Mouse (Mus musculus): ENCODE data around the gene Pkp3. TPM values are rescaled to one million over a fixed set of nuclear protein-coding genes. Genes with fewer than 3 reads are reported as not detected.

The Pkp3 gene
- polyA plus RNA-seq, 1 experiment from 2014 or later, result 0.15 TPM

- ATAC-seq, result peak; percentile 99
- WGBS, result under 1% methylated on average over 72 of the region's 72 CpGs
- Histone ChIP-seq H3K4me2 (replicated peaks) (peak within 1 kb of the TSS; percentile 74), H3K4me3 (replicated peaks) (peak within 1 kb of the TSS; percentile 92), H3K4me1 (replicated peaks) (peaks cover 29% of the 10 kb centered on the region), H3K9ac (replicated peaks) (peak within 1 kb of the TSS; percentile 99), H3K9me3 (no peaks in the 10 kb centered on the region), H3K27ac (peak within 1 kb of the TSS; percentile 95), H3K36me3 (peaks cover 29% of the 10 kb centered on the region), H3K27me3 (no peaks in the 10 kb centered on the region)
These were observed 17.4 kb upstream of the Pkp3 start, which contains the start of gene B4galnt4 for GRCm38 (mm10) chr7:141060426-141061242. Gene B4galnt4, plus strand, starts transcription at chr7:141061104.

GRCm38 (mm10) chr7:141061269-141061692 lies 16.7 kb upstream of the Pkp3 start:
- ATAC-seq, result peak; percentile 78
- no peaks in the 10 kb centered on the region for H3K27me3 ChIP-seq
- H3K36me3 ChIP-seq, result peaks cover 32% of the 10 kb centered on the region
- H3K4me1 ChIP-seq (replicated peaks), result peaks cover 29% of the 10 kb centered on the region
- WGBS, result under 1% methylated on average over 37 of the region's 37 CpGs
- H3K4me2 ChIP-seq (replicated peaks), result peak overlapping the region; percentile 74
- peak overlapping the region; percentile 95 for H3K27ac ChIP-seq
- H3K9me3 ChIP-seq, result no peaks in the 10 kb centered on the region
- H3K9ac ChIP-seq (replicated peaks), result peak overlapping the region; percentile 99
- H3K4me3 ChIP-seq (replicated peaks), result peak overlapping the region; percentile 92

GRCm38 (mm10) chr7:141062525-141062924 lies 15.5 kb upstream of the Pkp3 start:
- Histone ChIP-seq H3K36me3 (peaks cover 45% of the 10 kb centered on the region), H3K9me3 (no peaks in the 10 kb centered on the region), H3K4me3 (replicated peaks) (peak overlapping the region; percentile 92), H3K4me2 (replicated peaks) (peak overlapping the region; percentile 74), H3K9ac (replicated peaks) (no peak overlapping the region; the same call in 1 of the 2 replicates), H3K27ac (no peak overlapping the region), H3K4me1 (replicated peaks) (peaks cover 29% of the 10 kb centered on the region), H3K27me3 (no peaks in the 10 kb centered on the region)
- no peak for ATAC-seq
- WGBS, result 95% methylated on average over 7 of the region's 7 CpGs

- no peaks in the 10 kb centered on the region for H3K27me3 ChIP-seq
- H3K4me3 ChIP-seq (replicated peaks), result no peak overlapping the region
- peaks cover 53% of the 10 kb centered on the region for H3K36me3 ChIP-seq
- no peak for ATAC-seq
- H3K4me2 ChIP-seq (replicated peaks), result no peak overlapping the region
- 99% methylated on average over 3 of the region's 3 CpGs for WGBS
- H3K9ac ChIP-seq (replicated peaks), result no peak overlapping the region
- H3K9me3 ChIP-seq, result no peaks in the 10 kb centered on the region
- H3K4me1 ChIP-seq (replicated peaks), result peaks cover 29% of the 10 kb centered on the region
- no peak overlapping the region for H3K27ac ChIP-seq
These were observed 14.7 kb upstream of the Pkp3 start for GRCm38 (mm10) chr7:141063353-141063752.

GRCm38 (mm10) chr7:141064175-141064574 lies 13.8 kb upstream of the Pkp3 start:
- Histone ChIP-seq H3K27me3 (no peaks in the 10 kb centered on the region), H3K27ac (no peak overlapping the region), H3K9me3 (no peaks in the 10 kb centered on the region), H3K4me3 (replicated peaks) (no peak overlapping the region), H3K4me2 (replicated peaks) (no peak overlapping the region), H3K36me3 (peaks cover 59% of the 10 kb centered on the region), H3K4me1 (replicated peaks) (peaks cover 29% of the 10 kb centered on the region), H3K9ac (replicated peaks) (no peak overlapping the region)
- 90% methylated on average over 7 of the region's 7 CpGs for WGBS
- ATAC-seq, result no peak

GRCm38 (mm10) chr7:141064576-141064975 lies 13.4 kb upstream of the Pkp3 start:
- Histone ChIP-seq H3K4me2 (replicated peaks) (no peak overlapping the region), H3K27ac (no peak overlapping the region), H3K9me3 (no peaks in the 10 kb centered on the region), H3K27me3 (no peaks in the 10 kb centered on the region; the same call in 1 of the 2 replicates), H3K4me3 (replicated peaks) (no peak overlapping the region), H3K36me3 (peaks cover 59% of the 10 kb centered on the region), H3K4me1 (replicated peaks) (peaks cover 29% of the 10 kb centered on the region), H3K9ac (replicated peaks) (no peak overlapping the region)
- WGBS, result 93% methylated on average over 7 of the region's 7 CpGs
- no peak for ATAC-seq

- Histone ChIP-seq H3K27me3 (peaks cover 15% of the 10 kb centered on the region), H3K4me2 (replicated peaks) (no peak overlapping the region), H3K4me3 (replicated peaks) (no peak overlapping the region), H3K4me1 (replicated peaks) (peaks cover 19% of the 10 kb centered on the region), H3K9ac (replicated peaks) (no peak overlapping the region), H3K9me3 (no peaks in the 10 kb centered on the region), H3K36me3 (peaks cover 61% of the 10 kb centered on the region), H3K27ac (no peak overlapping the region)
- ATAC-seq, result no peak
- 89% methylated on average over 19 of the region's 19 CpGs for WGBS
These were observed 9.7 kb upstream of the Pkp3 start for GRCm38 (mm10) chr7:141068351-141068750.

GRCm38 (mm10) chr7:141070058-141070862 lies 7.8 kb upstream of the Pkp3 start:
- Histone ChIP-seq H3K4me1 (replicated peaks) (peaks cover 19% of the 10 kb centered on the region), H3K4me3 (replicated peaks) (peak overlapping the region; percentile 40), H3K27ac (peak overlapping the region; percentile 86), H3K9me3 (no peaks in the 10 kb centered on the region), H3K36me3 (peaks cover 42% of the 10 kb centered on the region), H3K27me3 (peaks cover 15% of the 10 kb centered on the region), H3K4me2 (replicated peaks) (peak overlapping the region; percentile 68), H3K9ac (replicated peaks) (peak overlapping the region; percentile 69)
- ATAC-seq, result peak; percentile 74
- 2% methylated on average over 51 of the region's 51 CpGs for WGBS

- H3K27me3 ChIP-seq, result peaks cover 15% of the 10 kb centered on the region
- H3K4me1 ChIP-seq (replicated peaks), result peaks cover 19% of the 10 kb centered on the region
- H3K36me3 ChIP-seq, result peaks cover 23% of the 10 kb centered on the region
- H3K9ac ChIP-seq (replicated peaks), result no peak overlapping the region
- WGBS, result 41% methylated on average over 23 of the region's 23 CpGs
- H3K27ac ChIP-seq, result no peak overlapping the region
- H3K4me2 ChIP-seq (replicated peaks), result no peak overlapping the region
- ATAC-seq, result no peak
- no peaks in the 10 kb centered on the region for H3K9me3 ChIP-seq
- no peak overlapping the region for H3K4me3 ChIP-seq (replicated peaks)
These were observed 5.8 kb upstream of the Pkp3 start for GRCm38 (mm10) chr7:141072017-141072745.

GRCm38 (mm10) chr7:141073782-141074181 lies 4.2 kb upstream of the Pkp3 start:
- Histone ChIP-seq H3K4me2 (replicated peaks) (no peak overlapping the region), H3K27me3 (peaks cover 15% of the 10 kb centered on the region), H3K27ac (no peak overlapping the region), H3K4me3 (replicated peaks) (no peak overlapping the region), H3K36me3 (peaks cover 7% of the 10 kb centered on the region; the same call in 1 of the 2 replicates), H3K9me3 (no peaks in the 10 kb centered on the region), H3K4me1 (replicated peaks) (peaks cover 19% of the 10 kb centered on the region), H3K9ac (replicated peaks) (no peak overlapping the region)
- ATAC-seq, result no peak
- 85% methylated on average over 4 of the region's 4 CpGs for WGBS

- WGBS, result 80% methylated on average over 4 of the region's 4 CpGs
- ATAC-seq, result no peak
- no peaks in the 10 kb centered on the region for H3K9me3 ChIP-seq
- no peak overlapping the region for H3K4me2 ChIP-seq (replicated peaks)
- no peak overlapping the region for H3K9ac ChIP-seq (replicated peaks)
- H3K27ac ChIP-seq, result no peak overlapping the region
- no peaks in the 10 kb centered on the region for H3K4me1 ChIP-seq (replicated peaks)
- no peak overlapping the region for H3K4me3 ChIP-seq (replicated peaks)
- H3K27me3 ChIP-seq, result peaks cover 12% of the 10 kb centered on the region
- H3K36me3 ChIP-seq, result no peaks in the 10 kb centered on the region
These were observed 858 bp downstream of the Pkp3 start for GRCm38 (mm10) chr7:141078876-141079275.
